Mouse (Mus musculus) lung, postnatal 0 days (tissue): Measurements from ENCODE around the gene Olfr109. TPM values are rescaled to one million over a fixed set of nuclear protein-coding genes. Genes with fewer than 3 reads are reported as not detected.

Experiments used
- ATAC-seq: fragments of 200-750 bp; cut with Nextera tagmentation; 2 replicates; pipeline ENCODE4 v1.8.0; 2017; ENCODE audit warnings: moderate library complexity
- DNase-seq: peaks from one replicate; pipeline ENCODE4 v3.0.0-alpha.2; 2016; ENCODE audit warnings: low spot score
- H3K27ac ChIP-seq: fragments of 300-500 bp; sonication (generic); 2 replicates; pipeline ENCODE4 v1.5.1; 2014; ENCODE audit warnings: antibody characterized with exemption, mild to moderate bottlenecking, low read length, mixed read lengths
- H3K27me3 ChIP-seq: fragments of 300-500 bp; sonication (generic); replicated peaks from 2 replicates; pipeline ENCODE4 v1.6.1; 2014; ENCODE audit warnings: low read length, mixed read lengths; ENCODE audit not compliant: insufficient read depth
- H3K36me3 ChIP-seq: fragments of 300-500 bp; sonication (generic); 2 replicates; pipeline ENCODE4 v1.6.1; 2014; ENCODE audit warnings: low read length, mixed read lengths; ENCODE audit not compliant: insufficient read depth
- H3K4me1 ChIP-seq: fragments of 300-500 bp; sonication (generic); 2 replicates; pipeline ENCODE4 v1.6.1; 2014; ENCODE audit warnings: antibody characterized with exemption, low read depth, low read length, mixed read lengths; ENCODE audit not compliant: insufficient read depth
- H3K4me2 ChIP-seq: fragments of 300-500 bp; sonication (generic); replicated peaks from 2 replicates; pipeline ENCODE4 v1.6.1; 2014; ENCODE audit warnings: low read depth, mild to moderate bottlenecking, low read length, moderate library complexity, mixed read lengths
- H3K4me3 ChIP-seq: fragments of 300-500 bp; sonication (generic); 2 replicates; pipeline ENCODE4 v1.5.1; 2014; ENCODE audit warnings: low read depth, low read length
- H3K9ac ChIP-seq: fragments of 300-500 bp; sonication (generic); replicated peaks from 2 replicates; pipeline ENCODE4 v1.6.1; 2014; ENCODE audit warnings: low read depth, mild to moderate bottlenecking
- H3K9me3 ChIP-seq: fragments of 300-500 bp; sonication (generic); 2 replicates; pipeline ENCODE4 v1.6.1; 2016; ENCODE audit warnings: low read length, mixed read lengths
- CTCF ChIP-seq: IDR thresholded peaks from 2 replicates; pipeline ENCODE4 v1.5.1; 2016; ENCODE audit warnings: antibody characterized with exemption, mild to moderate bottlenecking
- EP300 ChIP-seq: IDR thresholded peaks from 2 replicates; pipeline ENCODE4 v1.6.1; 2016; ENCODE audit warnings: antibody characterized with exemption, mild to moderate bottlenecking, control low read depth
- WGBS: fragments of 180-500 bp; shearing (Covaris S2); extraction: QIAGEN DNeasy Blood & Tissue Kit; methylation state at CpG from one replicate; pipeline ENCODE4 v1.1.7; 2014; 5-methylcytosine and 5-hydroxymethylcytosine counted together
- polyA plus RNA-seq: library from polyadenylated mRNA; unstranded; fragments of >200 nt; fragmentation: Nextera tagmentation; extraction: Ambion mirVana; gene quantifications from 2 replicates; pipeline ENCODE4 v1.2.1, GENCODE M21; 2015

Gene Olfr109
- polyA plus RNA-seq: not detected in 2 replicates

GRCm38 (mm10) chr17:37458616-37459015, at the start of gene Olfr109:
Gene Olfr109, plus strand, starts transcription at chr17:37458916.
- H3K9ac ChIP-seq: no peak within 1 kb of the TSS
- no peak for TF ChIP-seq EP300
- TF ChIP-seq CTCF: no peak
- H3K27ac ChIP-seq: no peak within 1 kb of the TSS
- no peak for ATAC-seq
- H3K27me3 ChIP-seq: no peaks in the 10 kb centered on the region
- H3K4me2 ChIP-seq: no peak within 1 kb of the TSS
- no peak for DNase-seq
- H3K4me3 ChIP-seq: no peak within 1 kb of the TSS
- no peaks in the 10 kb centered on the region for H3K4me1 ChIP-seq
- no peaks in the 10 kb centered on the region for H3K9me3 ChIP-seq
- WGBS: 77% methylated on average over 1 of the region's 1 CpGs
- no peaks in the 10 kb centered on the region for H3K36me3 ChIP-seq

GRCm38 (mm10) chr17:37413380-37413779, 45.3 kb upstream of the Olfr109 start:
- no peak for DNase-seq
- Histone ChIP-seq H3K36me3 (no peaks in the 10 kb centered on the region), H3K27ac (no peak overlapping the region), H3K4me2 (no peak overlapping the region), H3K9ac (no peak overlapping the region), H3K4me3 (no peak overlapping the region), H3K9me3 (no peaks in the 10 kb centered on the region), H3K4me1 (no peaks in the 10 kb centered on the region), H3K27me3 (no peaks in the 10 kb centered on the region)
- ATAC-seq: no peak
- no peak for TF ChIP-seq EP300
- no peak for TF ChIP-seq CTCF

DNA sequence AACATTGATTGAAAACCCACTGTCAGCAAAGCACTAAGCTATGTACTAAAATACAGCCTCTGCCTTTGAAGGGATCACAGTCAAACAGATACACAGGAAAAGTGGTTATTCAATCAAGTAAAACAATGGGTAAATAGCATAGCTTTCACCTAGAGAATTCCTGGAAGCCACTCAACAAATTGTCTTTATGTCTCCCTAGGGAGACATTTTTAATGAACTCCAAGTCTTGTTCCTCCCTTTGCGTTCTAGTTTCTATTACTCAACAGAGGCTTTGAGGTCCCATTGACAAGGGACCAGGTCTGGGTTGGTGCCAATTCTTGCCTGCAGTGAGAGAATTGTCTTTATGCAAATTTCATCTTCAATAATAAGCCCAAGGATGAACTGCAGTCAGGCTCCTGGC, 13.5 kb upstream of the Olfr109 start, which contains the start of gene Olfr108:
Olfr108 (plus strand) TSS at position 301 of the 400 bp plus-strand sequence.
- H3K27me3 ChIP-seq: no peaks in the 10 kb centered on the region
- H3K27ac ChIP-seq: no peak within 1 kb of the TSS
- WGBS: 95% methylated on average over 1 of the region's 1 CpGs
- ATAC-seq: no peak
- no peaks in the 10 kb centered on the region for H3K4me1 ChIP-seq
- H3K9ac ChIP-seq: no peak within 1 kb of the TSS
- H3K9me3 ChIP-seq: no peaks in the 10 kb centered on the region
- DNase-seq: no peak
- no peak within 1 kb of the TSS for H3K4me2 ChIP-seq
- no peak within 1 kb of the TSS for H3K4me3 ChIP-seq
- TF ChIP-seq EP300 (no peak), CTCF (no peak)
- H3K36me3 ChIP-seq: no peaks in the 10 kb centered on the region

DNA sequence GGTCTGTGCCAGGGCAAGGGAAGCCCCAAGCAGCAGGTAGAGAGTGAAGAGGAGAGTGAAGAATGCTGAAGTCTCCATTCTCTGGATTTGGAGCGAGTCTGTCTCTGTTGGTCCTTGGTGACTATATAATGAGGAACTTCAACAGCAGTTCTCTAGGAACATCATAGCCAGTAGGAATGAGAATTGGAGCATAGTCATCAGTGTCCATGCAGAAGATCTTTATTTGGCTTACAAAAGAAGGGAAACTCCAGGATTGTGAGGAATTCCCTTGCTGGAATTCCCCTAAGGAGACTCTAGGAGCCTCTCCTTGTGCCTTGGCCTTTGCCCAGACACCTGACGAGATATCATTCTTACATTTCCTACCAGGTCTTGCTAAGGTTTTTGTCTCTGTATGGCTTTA, 24.7 kb downstream of the Olfr109 start, which contains the start of gene H2-M2:
H2-M2 (minus strand) TSS at position 101 of the 400 bp plus-strand sequence.
- Histone ChIP-seq H3K27ac (no peak within 1 kb of the TSS), H3K9me3 (no peaks in the 10 kb centered on the region), H3K4me3 (no peak within 1 kb of the TSS), H3K36me3 (no peaks in the 10 kb centered on the region), H3K4me1 (no peaks in the 10 kb centered on the region), H3K27me3 (no peaks in the 10 kb centered on the region), H3K9ac (no peak within 1 kb of the TSS), H3K4me2 (no peak within 1 kb of the TSS)
- 65% methylated on average over 2 of the region's 2 CpGs for WGBS
- TF ChIP-seq CTCF (no peak), EP300 (no peak)
- ATAC-seq: no peak
- no peak for DNase-seq

- TF ChIP-seq CTCF (no peak), EP300 (no peak)
- Histone ChIP-seq H3K9me3 (no peaks in the 10 kb centered on the region), H3K4me2 (no peak within 1 kb of the TSS), H3K36me3 (no peaks in the 10 kb centered on the region), H3K27ac (no peak within 1 kb of the TSS), H3K27me3 (no peaks in the 10 kb centered on the region), H3K4me1 (no peaks in the 10 kb centered on the region), H3K4me3 (no peak within 1 kb of the TSS), H3K9ac (no peak within 1 kb of the TSS)
- WGBS: 46% methylated on average over 1 of the region's 1 CpGs
- no peak for ATAC-seq
- DNase-seq: no peak
These were observed 33.3 kb downstream of the Olfr109 start, which contains the start of gene Olfr110 for GRCm38 (mm10) chr17:37491930-37492518. Gene Olfr110, plus strand, starts transcription at chr17:37492468.

- Histone ChIP-seq H3K36me3 (no peaks in the 10 kb centered on the region), H3K27me3 (no peaks in the 10 kb centered on the region), H3K27ac (no peak within 1 kb of the TSS), H3K9ac (no peak within 1 kb of the TSS), H3K4me3 (no peak within 1 kb of the TSS), H3K4me2 (no peak within 1 kb of the TSS), H3K4me1 (no peaks in the 10 kb centered on the region), H3K9me3 (no peaks in the 10 kb centered on the region)
- no peak for DNase-seq
- 80% methylated on average over 4 of the region's 4 CpGs for WGBS
- no peak for ATAC-seq
- no peak for TF ChIP-seq CTCF
- TF ChIP-seq EP300: no peak
These were observed 49.0 kb downstream of the Olfr109 start, which contains the start of gene Olfr111 for GRCm38 (mm10) chr17:37507730-37508129. Gene Olfr111, plus strand, starts transcription at chr17:37508030.

Other genes with a start within 250 kb of the Olfr109 start
- gene Olfr95, start 245.8 kb upstream of the Olfr109 start, polyA plus RNA-seq: not detected in 2 replicates
- not detected in 2 replicates for gene Olfr96, start 238.8 kb upstream of the Olfr109 start, polyA plus RNA-seq
- not detected in 2 replicates for gene Olfr97, start 221.6 kb upstream of the Olfr109 start, polyA plus RNA-seq
- not detected in 2 replicates for gene Olfr98, start 195.2 kb upstream of the Olfr109 start, polyA plus RNA-seq
- 5.5 and 5.9 TPM in 2 replicates for gene H2-M3, start 188.7 kb upstream of the Olfr109 start, polyA plus RNA-seq
- gene Olfr99, start 175.5 kb upstream of the Olfr109 start, polyA plus RNA-seq: not detected in 2 replicates
- gene Olfr101, start 154.6 kb upstream of the Olfr109 start, polyA plus RNA-seq: not detected in 2 replicates
- not detected in 2 replicates for gene Olfr102, start 141.9 kb upstream of the Olfr109 start, polyA plus RNA-seq
- not detected in 2 replicates for gene Olfr103, start 119.2 kb upstream of the Olfr109 start, polyA plus RNA-seq
- not detected in 2 replicates for gene Olfr104-ps, start 99.3 kb upstream of the Olfr109 start, polyA plus RNA-seq
- gene Olfr105-ps, start 79.9 kb upstream of the Olfr109 start, polyA plus RNA-seq: not detected in 2 replicates
- gene Olfr106-ps, start 68.5 kb upstream of the Olfr109 start, polyA plus RNA-seq: not detected in 2 replicates
- not detected in 2 replicates for gene Olfr107, start 59.7 kb upstream of the Olfr109 start, polyA plus RNA-seq
- gene Olfr108, start 13.4 kb upstream of the Olfr109 start, polyA plus RNA-seq: not detected in 2 replicates
- gene H2-M2, start 24.6 kb downstream of the Olfr109 start, polyA plus RNA-seq: not detected in 2 replicates
- 0.13 TPM in 1 of 2 replicates, not detected in the other for gene Olfr110, start 33.6 kb downstream of the Olfr109 start, polyA plus RNA-seq
- gene Olfr111, start 49.1 kb downstream of the Olfr109 start, polyA plus RNA-seq: not detected in 2 replicates
- not detected in 2 replicates for gene Olfr112, start 110.5 kb downstream of the Olfr109 start, polyA plus RNA-seq
- not detected in 2 replicates for gene Olfr113, start 118.7 kb downstream of the Olfr109 start, polyA plus RNA-seq
- not detected in 2 replicates for gene Olfr114, start 133.8 kb downstream of the Olfr109 start, polyA plus RNA-seq
- gene Olfr115, start 168.2 kb downstream of the Olfr109 start, polyA plus RNA-seq: not detected in 2 replicates
- not detected in 2 replicates for gene Olfr116, start 168.3 kb downstream of the Olfr109 start, polyA plus RNA-seq
- not detected in 2 replicates for gene Olfr117, start 204.9 kb downstream of the Olfr109 start, polyA plus RNA-seq
- gene Olfr118, start 208.1 kb downstream of the Olfr109 start, polyA plus RNA-seq: not detected in 2 replicates
- gene Olfr119, start 237.6 kb downstream of the Olfr109 start, polyA plus RNA-seq: not detected in 2 replicates